Mouse (Mus musculus): ENCODE measurements around the gene Slc43a1.
A peak's percentile ranks its signal among the peaks of the same experiment; 100 is the strongest.

GRCm38 (mm10) chr2:84798493-84798921, 40.1 kb upstream of the Slc43a1 start, which contains the start of gene Ube2l6:
- peak; percentile 43 for TF ChIP-seq POLR2A (IDR thresholded peaks at IDR 0.05; ENCODE audit: low read depth, low read length)
- TF ChIP-seq CTCF (IDR thresholded peaks at IDR 0.05; ENCODE audit: extremely low read depth, insufficient read length, insufficient replicate concordance, low read depth, low read length) = no peak
